Mouse (Mus musculus) lung, postnatal 0 days (tissue): Measurements from ENCODE around the gene Tmem201.

ENCODE experiments used
- CTCF ChIP-seq: IDR thresholded peaks from 2 replicates; pipeline ENCODE4 v1.5.1; 2016; ENCODE audit warnings: antibody characterized with exemption, mild to moderate bottlenecking
- EP300 ChIP-seq: IDR thresholded peaks from 2 replicates; pipeline ENCODE4 v1.6.1; 2016; ENCODE audit warnings: antibody characterized with exemption, mild to moderate bottlenecking, control low read depth

DNA sequence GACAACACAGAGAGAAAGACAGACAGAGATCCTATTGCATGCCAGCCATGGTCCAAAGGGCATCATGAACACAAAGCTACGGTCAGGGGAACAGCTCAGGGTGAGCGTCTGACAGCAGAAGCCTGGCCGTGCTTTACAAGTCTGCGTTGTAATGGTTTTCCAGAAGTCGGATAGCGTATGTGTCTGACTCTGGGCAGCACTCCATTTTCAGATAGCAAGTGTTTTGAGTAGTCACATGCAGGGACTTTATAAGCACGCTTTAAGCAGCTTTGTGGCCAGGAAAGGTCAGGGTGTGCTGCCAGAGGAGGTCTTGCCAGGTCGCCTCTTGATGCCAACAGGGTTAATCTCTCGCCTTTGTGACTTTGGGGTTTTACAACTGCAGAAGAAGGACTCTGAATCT is 46.5 kb upstream of the Tmem201 start:
- no peak for TF ChIP-seq EP300
- no peak for TF ChIP-seq CTCF
